Mouse (Mus musculus): ENCODE data around the gene Cdh4.

The Cdh4 gene

DNA sequence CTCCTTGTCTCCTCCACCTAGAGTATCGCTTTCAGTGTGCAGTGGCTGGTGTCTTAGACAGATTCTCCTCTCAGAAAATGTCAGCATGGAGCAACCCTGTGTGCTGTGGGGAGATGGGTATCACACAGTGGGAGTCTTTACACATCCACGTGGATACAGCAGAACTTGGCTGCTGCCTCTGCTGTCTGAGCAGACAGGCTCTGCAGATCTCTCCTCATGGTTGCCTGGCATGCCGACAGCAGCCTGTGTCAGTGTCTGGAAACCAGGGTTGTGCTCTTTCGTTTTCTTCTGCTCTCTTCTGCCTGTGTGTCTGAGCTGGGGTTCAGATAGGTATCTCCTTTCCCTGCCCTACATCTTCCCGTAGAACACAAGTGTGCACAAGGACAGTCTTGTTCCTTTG lies 237.6 kb downstream of the Cdh4 start:
- DNase-seq (ENCODE audit: low spot score in 2 of 2), result no peak

DNA sequence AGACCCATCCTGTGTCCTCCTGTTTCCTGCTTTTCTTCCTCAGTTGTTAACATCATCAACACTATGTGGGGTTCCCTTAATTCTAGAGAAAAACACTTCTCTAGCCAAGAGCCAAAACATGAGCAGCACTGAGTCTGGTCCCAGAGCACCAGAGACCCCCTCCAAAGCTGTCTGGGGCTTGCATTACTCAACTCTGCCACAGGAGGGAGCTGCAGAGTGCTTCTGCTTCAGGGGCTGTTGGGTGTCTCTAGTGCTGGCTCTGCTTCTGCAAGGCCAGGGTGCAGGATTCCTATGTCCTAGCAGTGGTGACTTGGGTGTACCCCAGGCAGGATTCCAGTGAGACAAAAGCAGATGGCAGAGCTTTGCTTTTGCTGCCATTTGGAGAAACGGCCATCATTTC lies 239.2 kb downstream of the Cdh4 start:
- peak; percentile 27 to 37 for DNase-seq (ENCODE audit: low spot score in 2 of 2)

DNA sequence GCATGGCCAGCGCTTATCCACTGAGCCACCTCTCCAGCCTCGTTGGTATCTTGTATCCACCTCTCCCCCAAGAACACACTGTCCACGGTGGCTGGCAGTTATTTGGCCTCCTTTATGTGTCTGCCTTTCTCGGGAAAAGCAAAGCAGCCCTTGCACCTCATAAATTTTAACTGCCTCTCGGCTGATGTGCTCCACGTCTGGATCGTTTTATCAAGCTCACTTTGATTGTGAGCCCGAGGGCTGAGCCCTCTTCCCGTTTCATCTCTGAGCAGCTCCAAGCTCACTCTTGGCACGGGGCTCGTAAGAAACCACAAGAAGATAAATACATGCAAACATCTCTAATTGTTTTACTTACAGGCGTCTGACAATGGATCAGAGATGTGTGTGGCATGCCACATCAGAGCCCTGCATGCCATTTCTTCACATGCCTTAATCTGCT lies 245.0 kb downstream of the Cdh4 start:
- no peak for DNase-seq (ENCODE audit: low spot score in 2 of 2)

DNA sequence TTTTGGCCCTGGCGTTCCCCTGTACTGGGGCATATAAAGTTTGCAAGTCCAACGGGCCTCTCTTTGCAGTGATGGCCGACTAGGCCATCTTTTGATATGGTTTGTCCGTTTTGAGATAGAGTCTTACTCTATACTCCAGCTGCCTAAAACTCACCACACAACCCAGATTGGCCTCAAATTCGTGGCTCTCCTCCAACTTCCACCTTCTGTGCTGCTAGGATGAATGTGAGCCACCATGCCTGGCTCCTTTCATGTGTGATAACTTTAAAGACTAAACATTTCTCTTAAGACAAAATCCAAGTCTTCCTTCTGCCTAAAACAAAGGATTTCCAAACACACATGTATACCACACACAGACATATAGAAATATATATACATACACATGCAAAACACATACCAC lies 246.7 kb downstream of the Cdh4 start:
- peak; percentile 25 to 26 for DNase-seq (ENCODE audit: low spot score in 2 of 2)

DNA sequence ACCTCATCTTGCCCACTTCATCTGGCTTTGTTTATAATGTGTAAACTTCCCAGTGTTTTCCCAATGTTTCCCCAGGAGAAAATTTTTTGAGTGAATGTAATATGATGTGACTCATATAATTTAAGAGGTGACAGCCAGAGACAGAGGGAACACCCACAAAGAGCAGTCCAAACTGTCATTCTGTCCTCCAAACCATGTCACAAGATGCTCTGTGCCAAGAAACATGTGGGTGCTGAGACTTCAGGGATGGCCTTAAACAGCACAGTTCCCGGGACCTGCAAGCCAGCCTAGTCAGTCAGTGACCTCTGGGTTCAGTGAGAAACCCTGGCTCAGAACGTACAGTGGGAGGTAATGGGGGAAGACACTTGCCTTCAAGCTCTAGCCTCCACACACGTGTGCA lies 247.5 kb downstream of the Cdh4 start:
- no peak for DNase-seq (ENCODE audit: low spot score in 2 of 2)

DNA sequence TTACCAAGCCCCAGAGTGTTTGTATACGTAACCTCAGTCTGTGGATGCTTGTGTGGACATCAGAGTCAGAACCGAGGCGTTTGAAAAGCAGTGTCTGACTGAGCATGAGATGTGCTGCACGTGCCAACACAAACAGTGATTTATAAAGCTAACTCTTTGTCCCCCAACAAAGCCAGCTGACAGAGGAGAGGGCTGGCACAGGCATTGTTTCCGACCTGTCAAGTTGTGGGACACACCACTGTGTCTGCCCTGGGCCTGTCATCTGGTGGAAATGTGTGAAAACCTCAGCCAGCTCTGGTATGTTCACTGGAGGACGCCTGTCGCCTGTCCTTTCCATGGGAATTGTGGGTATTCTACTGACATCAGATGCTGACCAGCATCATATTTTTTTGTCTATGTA lies 248.3 kb downstream of the Cdh4 start:
- DNase-seq (ENCODE audit: low spot score in 2 of 2), result no peak

DNA sequence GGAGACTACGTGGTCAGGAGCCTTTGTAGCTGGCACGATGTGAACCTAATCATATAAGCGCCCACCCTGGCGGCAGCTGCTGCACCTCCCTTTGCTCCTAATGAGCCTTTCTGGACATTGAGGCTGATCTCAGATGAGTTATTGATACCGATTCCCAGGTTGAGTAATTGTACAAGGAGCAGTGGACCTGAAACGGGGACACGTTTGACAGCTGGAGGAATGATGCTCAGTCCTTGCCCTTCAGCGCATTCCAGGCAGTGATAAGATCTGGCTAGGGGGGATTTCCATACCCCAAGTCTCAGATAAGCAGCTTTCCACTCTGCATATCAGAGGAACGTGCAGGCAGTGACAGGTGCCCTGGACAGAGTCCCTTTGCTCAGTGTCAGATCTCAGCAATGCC lies 252.7 kb downstream of the Cdh4 start:
- DNase-seq (ENCODE audit: low spot score in 2 of 2), result no peak

DNA sequence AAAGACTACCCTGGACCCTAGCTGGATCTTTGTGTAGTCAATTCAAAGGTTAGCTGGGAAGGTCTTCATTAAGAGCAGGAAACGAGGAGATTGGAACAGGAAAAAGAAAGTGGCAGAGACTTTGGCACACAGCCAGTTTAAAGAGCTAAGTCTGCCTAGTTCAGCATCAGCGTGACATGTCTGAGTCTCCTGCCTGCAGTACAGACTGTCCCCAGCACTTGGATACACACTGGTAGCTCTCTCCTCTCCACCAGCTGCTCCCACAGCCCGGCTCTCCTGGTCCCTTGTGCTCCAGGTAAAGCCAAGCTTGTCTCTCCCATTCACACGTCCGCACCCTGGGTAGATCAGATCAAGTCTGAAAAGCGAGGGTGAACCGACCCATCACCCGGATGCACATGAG lies 255.4 kb downstream of the Cdh4 start:
- DNase-seq (ENCODE audit: low spot score in 2 of 2), result no peak

DNA sequence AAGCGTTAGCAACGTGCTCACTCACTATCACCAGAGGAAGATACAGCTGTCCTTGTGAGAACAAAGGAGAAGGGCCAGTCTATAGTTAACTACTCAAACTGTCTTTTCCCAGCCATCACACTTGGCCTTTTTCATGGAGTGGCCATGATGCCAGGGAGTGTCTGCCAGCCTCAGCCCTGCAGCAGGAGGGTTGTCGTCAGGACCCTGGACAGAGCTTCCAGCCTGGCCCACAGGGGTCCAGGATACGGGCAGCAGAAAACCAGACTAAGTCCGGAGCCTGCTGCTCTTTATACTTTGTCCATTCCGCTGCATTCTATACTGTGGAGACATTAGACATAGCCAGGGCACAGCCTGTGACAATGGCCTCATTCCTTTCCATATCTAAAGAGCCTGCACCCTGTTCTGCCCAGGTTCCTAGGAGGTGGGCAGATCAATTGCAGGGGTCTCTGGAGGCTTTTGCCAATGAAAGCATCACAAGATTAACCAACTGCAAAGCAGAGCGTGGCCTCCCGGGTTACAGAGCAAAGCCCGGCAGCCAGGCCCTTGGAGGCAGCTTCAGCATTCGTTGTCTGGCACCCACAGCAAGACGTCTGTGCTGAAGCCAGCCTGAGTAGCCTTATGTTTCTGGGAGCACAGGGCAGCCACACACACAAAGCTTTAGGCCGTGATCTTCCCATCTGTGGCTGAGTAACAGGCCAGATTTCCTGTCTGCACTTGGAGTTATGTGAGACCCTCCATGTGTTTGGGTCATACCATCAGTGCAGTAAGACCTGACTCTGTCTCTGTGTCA lies 256.2 kb downstream of the Cdh4 start:
- DNase-seq (ENCODE audit: low spot score in 2 of 2), result no peak

DNA sequence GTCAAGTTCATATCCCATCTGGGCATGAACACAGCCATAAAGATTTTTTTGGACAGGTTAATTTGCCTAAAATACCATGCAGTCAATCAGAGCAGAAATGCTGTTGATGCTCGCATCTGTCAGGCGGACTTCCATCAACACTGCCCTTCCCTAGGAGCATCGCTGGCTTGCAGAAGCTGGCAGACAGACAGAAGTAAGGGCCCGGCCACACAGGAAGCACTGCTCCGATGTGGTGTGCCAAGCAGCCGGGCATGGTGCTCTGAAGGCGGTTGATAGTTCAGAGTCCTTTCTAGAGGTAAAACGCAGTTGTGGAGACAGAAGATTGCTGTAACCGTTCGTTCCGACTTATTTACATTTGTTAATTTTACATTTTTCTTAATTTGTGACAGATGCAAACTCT lies 262.8 kb downstream of the Cdh4 start:
- no peak for DNase-seq (ENCODE audit: low spot score in 2 of 2)

DNA sequence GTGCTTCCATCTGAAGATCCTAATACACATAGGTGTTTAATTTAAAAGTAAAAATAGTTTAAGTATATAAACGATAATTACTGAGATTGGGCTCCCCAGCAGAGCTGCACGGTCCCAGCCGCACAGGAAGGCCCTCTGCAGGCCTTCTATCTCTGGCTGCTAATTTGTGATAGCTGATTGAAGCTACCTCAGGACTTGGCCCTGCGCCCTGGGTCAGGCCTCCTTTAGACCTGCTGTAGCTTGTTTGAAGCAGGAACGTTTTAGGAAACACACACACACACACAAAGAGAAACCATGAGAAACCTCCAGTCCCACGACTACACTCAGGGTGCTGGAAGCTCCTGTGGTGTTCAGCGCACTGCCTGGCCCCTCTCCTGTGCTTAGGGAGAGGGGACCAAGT lies 263.2 kb downstream of the Cdh4 start:
- no peak for DNase-seq (ENCODE audit: low spot score in 2 of 2)

DNA sequence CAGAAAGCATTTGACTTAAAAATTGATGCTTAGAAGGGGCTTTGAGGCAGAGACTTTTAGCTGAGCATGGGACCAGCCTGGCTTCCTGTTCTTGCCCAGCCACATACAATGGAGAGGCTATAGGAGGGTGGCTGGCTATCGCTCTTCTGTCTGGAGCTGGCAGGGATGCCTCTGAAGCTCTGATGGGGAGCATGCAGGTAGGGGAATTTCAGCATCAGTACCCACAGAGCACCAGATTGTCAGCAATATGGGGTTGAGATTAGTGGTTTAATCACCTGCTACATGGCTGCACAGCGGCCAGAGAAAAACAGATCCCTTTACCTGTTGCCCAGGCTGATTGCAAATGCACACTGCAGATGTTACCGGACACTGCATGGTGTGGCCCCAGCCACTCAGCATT lies 264.4 kb downstream of the Cdh4 start:
- no peak for DNase-seq (ENCODE audit: low spot score in 2 of 2)

DNA sequence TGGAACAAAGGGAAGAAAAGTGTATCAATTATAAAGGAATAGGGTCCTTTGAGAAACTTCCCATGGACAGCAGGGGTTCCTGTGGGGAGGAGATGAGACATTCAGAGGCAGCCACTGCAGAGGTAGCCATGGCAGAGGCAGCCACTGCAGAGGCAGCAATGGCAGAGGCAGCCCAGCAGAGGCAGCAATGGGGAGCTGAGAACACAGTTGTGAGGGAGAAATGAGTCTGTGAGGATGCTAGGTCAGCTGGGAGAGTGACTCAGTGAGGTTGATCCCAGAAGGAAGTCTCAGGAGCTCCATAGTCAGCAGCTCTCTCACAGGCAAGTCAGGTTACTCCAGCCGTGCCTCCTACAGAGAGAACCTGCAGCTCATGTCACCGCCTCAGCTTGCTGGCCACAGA lies 266.9 kb downstream of the Cdh4 start:
- no peak for DNase-seq (ENCODE audit: low spot score in 2 of 2)

DNA sequence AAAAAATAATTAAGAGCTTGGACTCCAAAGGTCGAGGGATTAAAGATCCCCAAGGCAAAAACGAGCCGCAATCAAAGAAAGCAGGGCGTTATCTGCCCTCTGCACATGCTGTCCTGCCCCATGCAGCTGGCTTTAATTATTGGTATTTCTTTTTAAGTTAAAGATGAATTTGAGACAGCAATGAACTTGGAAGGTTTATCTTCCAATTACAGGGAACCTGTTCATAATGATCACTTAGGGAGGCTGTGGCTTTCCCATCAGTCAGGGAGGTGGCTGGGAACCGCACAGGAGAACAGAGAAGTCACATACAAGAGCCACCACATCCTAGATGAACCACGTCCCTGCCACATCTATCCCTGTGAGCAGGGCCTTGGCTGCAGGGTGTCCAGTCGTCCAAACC lies 270.5 kb downstream of the Cdh4 start:
- no peak for DNase-seq (ENCODE audit: low spot score in 2 of 2)

DNA sequence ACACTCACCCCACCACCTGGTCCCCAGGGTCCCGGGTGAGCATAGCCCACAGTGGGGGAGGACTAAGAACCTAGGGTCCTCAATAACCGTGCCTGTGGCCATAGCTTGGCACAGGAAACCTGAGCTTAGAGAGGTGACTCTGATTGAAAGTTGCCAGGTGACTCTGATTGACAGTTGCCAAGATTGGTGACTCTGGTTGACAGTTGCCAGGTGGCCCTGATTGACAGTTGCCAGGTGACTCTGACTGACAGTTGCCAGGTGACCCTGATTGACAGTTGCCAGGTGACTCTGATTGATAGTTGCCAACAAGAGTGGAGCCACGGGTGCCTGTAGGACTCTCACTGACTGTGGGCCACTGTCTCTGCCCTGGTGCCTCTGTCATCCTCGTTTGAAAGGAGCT lies 271.1 kb downstream of the Cdh4 start:
- DNase-seq (ENCODE audit: low spot score in 2 of 2), result no peak

DNA sequence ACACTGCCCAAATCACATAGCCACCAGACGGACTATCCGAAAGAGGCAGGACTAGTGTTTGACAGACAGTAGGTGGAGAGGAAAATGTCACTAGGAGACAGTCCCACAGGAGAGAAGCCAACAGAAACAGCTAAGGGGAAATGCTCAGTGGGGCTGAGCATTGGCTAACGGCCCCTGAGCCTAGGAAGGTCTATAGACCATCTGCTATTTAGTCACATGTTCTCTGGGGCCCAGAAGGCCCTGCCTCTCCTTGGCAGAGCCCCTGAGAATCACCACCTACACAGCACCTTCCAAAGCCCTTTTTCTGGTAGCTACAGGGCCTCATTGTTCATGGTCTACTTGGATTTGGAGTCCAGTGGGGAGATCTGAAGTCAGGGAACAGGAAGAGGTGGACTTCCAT lies 271.9 kb downstream of the Cdh4 start:
- no peak for DNase-seq (ENCODE audit: low spot score in 2 of 2)

DNA sequence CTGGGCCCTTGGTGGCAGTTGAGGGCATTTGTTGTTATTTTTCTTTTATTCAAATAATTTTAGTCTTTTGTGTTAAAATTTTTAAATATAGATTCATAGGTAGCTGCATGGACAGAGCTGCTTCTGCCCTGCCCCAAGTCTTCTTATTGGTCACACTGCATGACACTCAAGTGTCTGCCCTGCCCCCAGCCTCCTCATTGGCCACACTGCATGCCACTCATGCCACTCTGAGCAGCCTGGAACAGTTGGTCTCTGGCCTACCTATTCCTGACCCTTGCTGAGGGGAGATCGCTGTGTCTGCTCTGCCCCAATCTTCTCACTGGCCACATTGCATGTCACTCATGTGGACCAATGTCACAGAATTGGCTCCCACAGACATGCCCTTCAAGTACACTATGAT lies 273.1 kb downstream of the Cdh4 start:
- no peak for DNase-seq (ENCODE audit: low spot score in 2 of 2)

DNA sequence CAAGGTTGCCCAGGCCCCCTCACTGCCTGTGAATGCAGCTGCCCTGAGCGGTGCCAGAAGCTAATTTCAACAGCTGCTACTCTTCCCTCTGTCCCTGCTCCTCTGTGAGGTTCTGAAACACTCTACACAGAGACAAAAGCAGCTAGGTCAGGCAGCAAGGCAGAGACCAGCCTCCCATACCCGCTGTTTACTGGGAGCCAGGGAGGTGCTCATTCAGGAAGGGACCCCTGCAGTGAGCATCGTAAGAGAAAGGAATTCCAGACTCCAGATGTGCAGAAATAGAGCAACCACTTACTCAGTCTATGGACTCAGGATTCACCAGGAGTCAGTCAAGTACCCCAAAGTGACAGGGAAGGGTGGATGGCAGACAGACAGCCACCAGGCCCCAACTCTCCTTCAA lies 278.1 kb downstream of the Cdh4 start:
- no peak for DNase-seq (ENCODE audit: low spot score in 2 of 2)

DNA sequence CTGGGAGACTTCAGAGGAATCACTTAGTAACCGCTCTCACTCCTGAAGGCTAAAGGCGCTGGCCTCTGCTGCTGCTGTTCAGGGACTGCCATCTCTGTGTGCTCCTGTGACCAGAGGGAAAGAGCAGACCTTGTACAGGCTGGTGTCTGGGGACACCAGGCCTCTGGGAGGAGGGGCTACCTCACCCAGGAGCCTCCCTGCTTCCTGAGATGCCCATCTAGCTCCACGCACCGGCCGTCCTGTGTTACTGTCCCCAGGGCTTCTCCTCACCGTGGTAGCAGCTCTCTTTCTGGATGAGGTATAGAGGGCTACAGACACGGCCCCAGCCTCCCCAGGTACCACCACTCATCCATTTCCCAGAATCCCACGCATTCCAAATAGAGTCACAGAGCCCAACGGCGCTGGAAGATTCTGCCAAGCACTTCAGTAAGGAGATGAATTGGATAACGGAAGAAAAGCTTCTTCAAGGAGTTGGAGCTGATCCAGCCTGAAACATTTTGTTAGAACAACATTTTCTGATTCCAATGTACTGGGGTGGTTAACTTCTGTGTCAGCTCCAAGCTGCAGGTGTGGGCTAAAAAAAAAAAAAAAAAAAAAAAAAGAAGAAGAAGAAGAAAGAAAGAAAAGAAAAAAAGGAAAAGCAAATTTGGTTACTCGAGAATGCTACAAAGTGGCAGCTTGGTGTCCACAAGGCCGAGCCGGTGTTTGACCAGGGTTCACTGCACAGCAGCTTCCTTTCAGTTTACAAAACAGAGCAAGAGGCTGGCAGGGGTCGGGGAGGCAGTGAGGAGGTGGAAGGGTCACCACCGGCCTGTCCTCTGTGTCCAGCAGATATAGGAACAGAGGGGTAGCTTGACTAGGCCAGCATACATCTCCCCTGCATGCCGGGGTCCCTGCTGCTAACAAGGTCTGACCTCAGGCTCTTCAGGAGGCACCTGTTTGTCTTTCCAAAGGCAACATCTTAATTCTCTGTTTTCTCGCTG lies 279.6 kb downstream of the Cdh4 start:
- no peak for DNase-seq (ENCODE audit: low spot score in 2 of 2)

DNA sequence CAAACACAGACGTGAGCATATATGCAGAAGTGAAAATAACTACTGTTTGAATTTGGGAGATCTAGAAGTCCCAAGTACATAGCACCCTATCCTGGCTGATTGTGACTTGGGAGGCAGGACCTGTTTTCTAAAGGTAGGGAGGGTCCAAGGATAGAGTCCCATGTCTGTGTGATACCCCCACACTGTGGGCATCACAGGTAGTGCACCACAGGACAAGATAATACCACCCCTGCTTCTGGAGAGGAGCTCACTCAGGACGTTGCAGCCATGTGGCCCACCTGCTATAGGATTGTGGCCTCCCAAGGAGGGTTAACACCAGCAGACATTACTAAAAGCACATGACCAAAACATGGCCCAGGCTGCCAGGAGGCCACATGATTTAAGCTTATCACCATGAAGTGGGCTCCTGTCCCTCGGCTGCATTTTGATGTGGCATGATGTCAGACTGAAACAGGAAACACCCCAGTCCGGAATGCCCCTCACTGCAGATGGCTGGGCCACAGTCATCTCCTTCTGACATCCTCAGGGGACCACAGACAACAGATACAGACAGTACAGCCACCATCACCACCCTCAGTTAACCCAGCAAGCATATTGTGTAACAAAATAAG lies 280.6 kb downstream of the Cdh4 start:
- no peak for DNase-seq (ENCODE audit: low spot score in 2 of 2)

DNA sequence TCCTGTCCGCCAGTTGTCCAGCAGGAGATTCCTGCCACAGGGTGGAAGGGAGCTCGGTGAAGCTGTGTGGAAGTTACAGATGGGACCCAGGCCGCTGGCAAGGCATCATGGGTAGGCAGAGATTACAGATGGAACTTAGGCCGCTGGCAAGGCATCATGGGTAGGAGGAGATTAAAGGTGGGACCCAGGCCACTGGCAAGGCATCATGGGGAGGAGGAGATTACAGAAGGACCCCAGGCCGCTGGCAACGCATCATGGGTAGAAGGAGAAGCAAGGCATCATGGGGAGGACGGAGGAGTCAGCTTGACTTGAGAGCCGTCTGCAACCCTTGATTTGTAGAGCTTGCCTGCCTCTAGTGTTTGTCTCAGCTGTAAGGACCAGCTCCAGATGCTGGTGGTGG lies 281.2 kb downstream of the Cdh4 start:
- DNase-seq (ENCODE audit: low spot score in 2 of 2), result no peak

DNA sequence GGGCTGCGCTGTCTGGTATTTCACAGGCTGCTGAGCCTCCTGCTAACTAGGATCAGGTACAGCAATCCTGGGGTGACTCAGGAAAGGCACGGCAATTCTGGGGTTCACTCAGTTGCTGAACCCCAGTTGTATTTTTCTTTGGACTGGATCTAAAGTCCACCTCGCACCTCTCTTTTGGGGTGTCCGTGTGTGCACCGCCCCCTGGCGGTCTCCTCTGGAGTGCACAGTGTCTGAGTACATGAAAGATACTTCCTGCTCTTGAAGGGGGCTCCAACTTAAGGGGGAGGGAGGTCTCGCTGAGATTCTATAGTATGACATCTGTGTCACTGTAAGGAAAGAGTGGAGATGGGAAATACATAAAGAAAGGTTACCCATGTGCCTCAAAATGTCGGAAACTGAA lies 286.8 kb downstream of the Cdh4 start:
- no peak for DNase-seq (ENCODE audit: low spot score in 2 of 2)

DNA sequence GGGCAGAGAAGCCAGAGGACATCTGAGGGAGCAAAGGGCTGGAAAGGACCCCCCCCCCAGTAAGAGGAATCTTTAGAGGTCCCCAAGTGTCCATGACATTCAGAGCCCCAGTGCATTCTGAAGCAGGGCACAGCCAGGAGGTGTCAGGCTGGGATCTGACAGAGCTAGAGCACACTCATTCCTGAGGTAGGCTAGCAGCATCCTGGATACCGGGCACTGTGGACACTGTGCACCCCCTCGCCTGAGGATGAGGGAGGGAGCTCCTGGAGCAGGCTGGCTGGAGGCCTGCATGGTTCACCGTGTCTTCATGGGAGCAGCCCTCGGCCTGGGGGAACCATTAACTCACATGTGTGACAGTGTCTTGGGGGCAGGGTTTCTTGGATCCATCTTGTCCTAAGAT lies 287.6 kb downstream of the Cdh4 start:
- DNase-seq (ENCODE audit: low spot score in 2 of 2), result no peak

Data from frontal cortex, postnatal 25 days (tissue).